Mouse (Mus musculus): ENCODE results near the gene Shc3.

Shc3 gene

GRCm38 (mm10) chr13:51568501-51568901 lies 718 bp downstream of the Shc3 start:
- DNase-seq (ENCODE audit: low read depth, low spot score), result no peak

DNA sequence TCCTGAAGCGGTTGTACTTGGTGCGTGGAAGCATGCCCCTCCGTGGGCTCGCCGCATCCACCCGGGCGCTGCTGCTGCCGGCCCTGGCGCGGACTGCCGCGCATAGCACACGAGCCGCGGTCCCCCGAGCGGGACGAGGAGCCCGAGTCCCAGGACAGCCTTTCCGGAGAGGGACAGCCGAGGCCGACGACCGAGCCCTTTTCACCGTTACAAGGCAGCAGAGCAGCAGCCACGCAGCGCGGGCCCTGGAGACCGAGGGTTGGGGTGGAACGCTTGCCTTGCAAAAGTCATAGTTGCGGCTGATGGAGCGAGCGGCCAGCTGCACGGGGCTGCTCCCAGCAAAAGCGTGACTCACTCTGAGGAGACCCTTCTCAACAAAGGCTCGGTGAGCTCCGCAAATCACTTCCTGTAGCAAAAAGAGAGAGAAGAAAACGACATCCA lies 1.8 kb downstream of the Shc3 start:
- no peak for DNase-seq (ENCODE audit: low read depth, low spot score)

- DNase-seq (ENCODE audit: low read depth, low spot score), result no peak
Measured at GRCm38 (mm10) chr13:51567078-51567395, 2.2 kb downstream of the Shc3 start.

- no peak for DNase-seq (ENCODE audit: low read depth, low spot score)
Measured at GRCm38 (mm10) chr13:51566371-51567077, 2.7 kb downstream of the Shc3 start.

- no peak for DNase-seq (ENCODE audit: low read depth, low spot score)
Measured at GRCm38 (mm10) chr13:51564741-51565140, 4.5 kb downstream of the Shc3 start.

DNA sequence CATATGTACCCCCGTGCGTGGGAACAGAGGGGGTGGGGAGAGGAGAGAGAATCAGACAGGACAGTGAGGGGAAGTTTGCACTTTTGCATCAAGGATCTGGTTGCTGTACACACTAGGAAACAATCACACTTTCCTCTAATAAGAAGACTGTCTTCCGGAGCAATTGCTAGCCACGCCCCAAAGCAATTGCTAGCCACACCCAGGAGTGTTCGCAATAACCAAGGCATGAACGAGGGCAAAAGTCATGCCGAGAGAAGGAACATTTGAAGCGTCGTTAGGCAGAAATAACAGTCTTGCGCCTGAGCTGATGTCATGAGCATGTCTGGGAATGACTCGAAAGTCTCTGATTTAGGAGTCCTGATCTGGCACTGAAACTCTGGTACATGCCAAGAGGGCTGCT lies 15.9 kb downstream of the Shc3 start:
- no peak for DNase-seq (ENCODE audit: low read depth, low spot score)

GRCm38 (mm10) chr13:51552233-51552632 lies 17.0 kb downstream of the Shc3 start:
- no peak for DNase-seq (ENCODE audit: low read depth, low spot score)

DNA sequence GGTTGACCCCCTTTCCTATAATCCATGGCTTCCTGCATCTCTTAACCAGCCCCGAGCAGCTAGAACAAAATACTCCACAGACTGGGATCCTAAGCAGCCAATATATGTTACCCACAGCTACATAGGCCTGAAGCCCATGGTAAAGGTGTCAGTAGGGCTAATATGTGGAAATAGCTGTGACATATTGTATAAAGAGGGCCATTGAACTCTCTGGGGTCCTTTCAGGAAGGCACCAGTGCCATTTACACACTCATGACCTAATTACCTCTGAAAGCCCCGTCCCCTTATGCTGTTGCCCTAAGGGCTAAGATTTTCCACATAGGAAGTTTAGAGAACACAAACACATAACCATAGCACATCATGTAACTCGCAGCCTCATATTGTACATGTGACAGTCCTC lies 17.4 kb downstream of the Shc3 start:
- DNase-seq (ENCODE audit: low read depth, low spot score), result no peak

- DNase-seq (ENCODE audit: low read depth, low spot score), result no peak
Measured at GRCm38 (mm10) chr13:51539816-51540215, 29.4 kb downstream of the Shc3 start.

- DNase-seq (ENCODE audit: low read depth, low spot score), result no peak
Measured at GRCm38 (mm10) chr13:51535326-51535725, 33.9 kb downstream of the Shc3 start.

DNA sequence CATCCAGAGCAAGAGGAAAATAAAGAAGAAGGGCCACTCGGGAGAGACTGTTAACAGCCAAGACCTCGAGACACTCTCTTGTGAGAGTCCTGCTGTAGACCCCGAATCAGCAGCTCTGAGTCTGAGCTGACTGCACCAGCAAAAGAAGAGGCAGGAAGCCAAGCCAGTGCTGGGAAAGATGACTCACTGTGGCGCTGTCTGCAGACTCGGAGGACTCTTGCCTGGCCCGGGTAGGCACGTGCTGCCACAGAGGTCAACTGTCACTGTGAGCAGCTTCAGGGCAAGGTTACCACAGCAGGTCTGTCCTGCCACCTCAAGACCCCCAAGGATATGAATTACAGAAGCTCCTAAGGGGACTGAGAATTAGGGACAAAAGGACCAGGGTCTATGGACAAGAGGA lies 42.7 kb downstream of the Shc3 start:
- DNase-seq (ENCODE audit: low read depth, low spot score), result no peak

DNA sequence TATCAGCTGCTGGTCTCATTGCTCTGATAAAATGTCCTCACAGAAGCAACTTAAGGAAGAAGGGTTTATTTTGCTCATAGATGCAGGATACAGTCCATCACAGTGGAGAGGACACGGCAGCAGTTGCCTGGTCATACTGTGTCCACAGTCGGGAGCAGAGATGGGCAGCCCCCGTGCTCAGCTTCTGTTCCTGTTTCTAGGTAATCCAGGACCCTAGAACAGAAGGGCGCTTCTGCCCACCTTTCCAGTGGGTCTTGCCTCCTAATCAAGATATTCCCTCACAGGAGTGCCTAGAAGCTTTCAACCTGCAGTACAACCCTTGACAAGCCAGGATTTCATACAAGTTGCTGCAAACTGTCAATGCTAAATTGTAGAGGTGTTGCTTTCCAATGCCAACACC lies 44.9 kb downstream of the Shc3 start:
- DNase-seq (ENCODE audit: low read depth, low spot score), result no peak

DNA sequence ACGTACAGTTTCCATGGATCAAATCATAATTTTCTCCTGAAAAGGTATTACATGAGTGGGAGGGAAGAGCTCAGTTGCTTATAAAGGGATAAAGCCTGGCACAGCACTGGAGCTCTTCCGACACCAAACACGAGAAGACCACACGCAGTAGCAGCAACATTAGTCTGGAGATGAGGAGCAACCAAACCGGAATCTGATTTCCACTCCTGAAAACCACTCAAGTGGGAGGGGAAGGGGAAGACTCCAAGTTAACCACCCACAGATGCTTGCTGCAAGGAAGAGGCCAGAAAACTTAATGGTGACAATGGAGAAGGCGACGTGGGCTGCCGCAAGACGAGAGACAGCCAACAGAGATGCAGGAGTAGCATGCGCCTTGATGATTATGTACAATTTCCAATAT lies 45.9 kb downstream of the Shc3 start:
- no peak for DNase-seq (ENCODE audit: low read depth, low spot score)

DNA sequence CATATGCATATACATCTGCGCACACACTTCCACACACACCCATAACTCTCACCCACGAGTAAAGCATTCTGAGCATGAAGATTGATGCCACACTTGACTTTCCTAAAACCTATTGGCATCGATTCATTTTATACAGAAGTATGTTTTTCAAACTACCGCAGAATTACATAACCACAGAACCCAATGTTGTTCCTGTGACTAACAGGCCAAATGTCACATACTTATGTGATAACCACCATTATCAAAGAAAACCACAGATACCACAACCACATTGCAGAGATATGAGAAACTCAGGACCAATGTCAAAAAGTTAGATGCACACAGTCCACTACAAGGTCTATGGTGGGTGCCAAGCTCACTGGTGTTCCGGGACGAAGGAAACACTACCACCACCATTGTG lies 50.3 kb downstream of the Shc3 start:
- no peak for DNase-seq (ENCODE audit: low read depth, low spot score)

- DNase-seq (ENCODE audit: low read depth, low spot score), result no peak
Measured at GRCm38 (mm10) chr13:51517943-51518342, 51.3 kb downstream of the Shc3 start.

- DNase-seq (ENCODE audit: low read depth, low spot score), result no peak
Measured at GRCm38 (mm10) chr13:51508836-51509235, 60.4 kb downstream of the Shc3 start.

GRCm38 (mm10) chr13:51505711-51506110 lies 63.5 kb downstream of the Shc3 start:
- DNase-seq (ENCODE audit: low read depth, low spot score), result no peak

DNA sequence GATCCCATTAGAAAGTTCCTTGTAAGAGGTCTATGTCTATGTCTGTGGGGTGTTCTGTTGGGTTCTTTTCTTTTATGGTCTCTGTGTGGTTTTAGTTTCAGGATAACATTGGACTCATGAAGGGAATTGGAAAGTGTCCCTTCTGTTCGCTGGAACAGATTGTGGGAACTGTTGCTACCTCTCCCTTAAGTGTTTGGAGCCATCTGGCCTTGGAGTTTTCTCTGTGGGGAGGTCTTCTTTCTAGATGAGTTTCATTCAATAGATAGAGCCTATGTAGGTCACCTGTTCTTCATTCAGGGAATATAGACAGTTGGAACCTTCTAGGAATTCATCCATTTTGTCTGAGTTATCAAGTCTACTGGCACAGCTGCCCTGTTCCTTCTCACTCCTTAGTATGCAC lies 69.5 kb downstream of the Shc3 start:
- no peak for DNase-seq (ENCODE audit: low read depth, low spot score)

GRCm38 (mm10) chr13:51493676-51494075 lies 75.5 kb downstream of the Shc3 start:
- no peak for DNase-seq (ENCODE audit: low read depth, low spot score)

DNA sequence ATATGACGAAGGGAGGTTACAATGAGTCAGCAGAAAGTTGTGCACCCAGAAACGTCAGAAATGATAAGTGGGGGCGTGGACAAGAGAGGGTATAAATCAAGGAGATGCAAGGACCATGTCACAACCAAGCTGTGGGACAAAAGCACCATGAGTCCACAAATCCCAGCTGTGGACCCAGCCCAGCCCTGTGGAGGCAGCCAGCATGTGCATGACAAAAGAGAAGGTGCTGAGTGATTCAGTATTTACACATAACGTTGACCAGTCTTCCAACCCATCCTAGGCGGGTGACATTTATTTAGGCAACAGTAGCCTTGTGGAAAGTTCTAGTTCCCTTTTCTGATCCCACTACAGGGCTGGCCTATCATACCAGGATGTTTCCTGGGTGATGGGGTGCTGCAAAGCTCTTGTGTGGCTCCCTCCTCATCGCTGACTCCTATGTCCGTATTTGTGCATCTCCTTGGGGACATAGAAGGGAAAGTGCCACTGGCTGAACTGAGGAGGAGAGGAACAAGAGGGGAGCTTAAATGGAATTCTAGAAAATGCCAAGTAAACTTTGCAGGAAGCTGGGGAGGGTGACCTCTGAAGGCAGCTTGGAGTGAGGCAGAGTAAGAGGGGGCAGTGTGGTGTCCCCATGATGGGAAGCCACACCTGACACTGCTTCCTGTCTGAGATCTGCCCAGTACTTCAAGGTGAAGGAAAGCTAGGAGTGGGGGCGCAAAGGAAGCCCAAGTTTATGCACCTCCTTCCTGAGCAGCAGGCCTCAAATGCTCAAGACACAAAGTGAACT lies 77.4 kb downstream of the Shc3 start:
- no peak for DNase-seq (ENCODE audit: low read depth, low spot score)

DNA sequence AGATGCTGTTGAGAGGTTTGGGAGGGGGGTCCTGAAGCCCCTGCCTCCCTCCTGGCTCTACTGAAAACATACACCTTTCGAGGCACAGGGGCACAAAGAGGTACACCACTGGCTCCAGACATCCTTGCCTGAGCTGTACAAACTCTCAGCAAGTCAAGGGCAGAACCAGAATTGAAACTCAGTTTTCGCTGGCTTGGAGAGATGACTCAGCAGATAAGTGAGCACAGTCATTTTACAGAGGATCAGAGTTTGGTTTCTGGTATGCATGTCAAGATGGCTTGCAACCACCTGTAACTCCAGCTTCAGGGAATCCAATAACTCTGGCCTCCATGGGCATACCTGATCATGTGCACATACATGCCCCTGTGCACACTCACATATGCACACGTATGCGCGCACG lies 79.0 kb downstream of the Shc3 start:
- DNase-seq (ENCODE audit: low read depth, low spot score), result no peak

DNA sequence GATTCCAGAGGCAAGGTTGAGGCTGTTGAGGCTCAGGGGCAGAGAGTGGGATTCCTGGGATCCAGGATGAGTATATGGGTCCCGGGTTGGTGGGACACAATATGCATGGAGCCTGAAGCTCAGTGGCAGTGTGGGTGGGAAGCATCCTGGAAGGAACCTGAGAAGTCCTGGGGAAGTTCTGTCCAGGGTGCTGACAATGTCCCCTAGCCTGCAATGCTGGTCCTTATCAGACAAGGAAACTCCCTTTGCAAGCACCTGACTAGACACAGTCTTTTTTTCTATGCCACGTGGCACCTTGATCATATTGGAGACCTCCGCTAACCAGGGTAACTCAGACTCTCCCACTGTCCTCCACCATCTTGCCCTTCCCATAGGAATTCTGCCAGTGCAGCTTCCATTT lies 80.3 kb downstream of the Shc3 start:
- DNase-seq (ENCODE audit: low read depth, low spot score), result no peak

DNA sequence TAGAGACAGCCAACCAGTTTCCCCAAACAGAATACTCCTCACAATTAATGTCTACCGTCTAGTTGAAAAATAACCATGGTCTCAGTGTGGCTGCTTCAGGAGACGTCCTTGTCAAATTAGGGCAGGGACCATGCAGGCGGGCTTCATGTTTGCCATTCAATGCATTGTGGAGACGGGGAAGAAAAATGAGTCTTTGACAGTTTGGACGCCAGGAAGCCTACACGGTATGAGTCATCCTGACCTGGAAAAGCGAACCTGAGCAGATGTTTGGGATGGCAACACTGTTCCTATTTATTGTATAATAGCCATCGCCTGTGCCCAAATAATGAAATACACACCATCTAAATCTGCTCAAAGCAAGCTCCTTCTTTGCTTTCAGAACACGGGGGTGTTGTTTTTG lies 83.9 kb downstream of the Shc3 start:
- DNase-seq (ENCODE audit: low read depth, low spot score), result no peak

Measured in CD4-positive helper T cell, adult 2 months (primary cell).